Mouse (Mus musculus) forebrain, embryonic 13.5 days (tissue): ENCODE data around the gene Capn7. TPM values are rescaled to one million over a fixed set of nuclear protein-coding genes. Genes with fewer than 3 reads are reported as not detected.

Experiments used
- ATAC-seq: fragments of 200-750 bp; cut with Nextera tagmentation; 2 replicates; pipeline ENCODE4 v1.8.0; 2017
- H3K27ac ChIP-seq: fragments of 300-500 bp; sonication (generic); 2 replicates; pipeline ENCODE4 v1.5.1; 2015; ENCODE audit warnings: inconsistent platforms, mild to moderate bottlenecking, moderate library complexity
- H3K27me3 ChIP-seq: fragments of 300-500 bp; sonication (generic); 2 replicates; pipeline ENCODE4 v1.6.1; 2015; ENCODE audit warnings: mild to moderate bottlenecking, inconsistent platforms
- H3K36me3 ChIP-seq: fragments of 300-500 bp; sonication (generic); 2 replicates; pipeline ENCODE4 v1.6.1; 2015; ENCODE audit warnings: mild to moderate bottlenecking, inconsistent platforms; ENCODE audit not compliant: poor library complexity, severe bottlenecking
- H3K4me1 ChIP-seq: fragments of 300-500 bp; sonication (generic); 2 replicates; pipeline ENCODE4 v1.6.1; 2015; ENCODE audit warnings: inconsistent platforms
- H3K4me2 ChIP-seq: fragments of 300-500 bp; sonication (generic); 2 replicates; pipeline ENCODE4 v1.6.1; 2015; ENCODE audit warnings: inconsistent platforms, mild to moderate bottlenecking, moderate library complexity
- H3K4me3 ChIP-seq: fragments of 300-500 bp; sonication (generic); 2 replicates; pipeline ENCODE4 v1.5.1; 2015; ENCODE audit warnings: mild to moderate bottlenecking, inconsistent platforms
- H3K9ac ChIP-seq: fragments of 300-500 bp; sonication (generic); 2 replicates; pipeline ENCODE4 v1.6.1; 2015; ENCODE audit warnings: mild to moderate bottlenecking, inconsistent platforms
- H3K9me3 ChIP-seq: fragments of 300-500 bp; sonication (generic); replicated peaks from 2 replicates; pipeline ENCODE4 v1.6.1; 2016; ENCODE audit warnings: inconsistent platforms
- WGBS: fragments of 180-500 bp; shearing (Covaris S2); methylation state at CpG from one replicate; pipeline ENCODE4 v1.1.7; 2015; 5-methylcytosine and 5-hydroxymethylcytosine counted together
- polyA plus RNA-seq: library from polyadenylated mRNA; unstranded; fragments of >200 nt; fragmentation: Nextera tagmentation; extraction: Ambion mirVana; gene quantifications from 2 replicates; pipeline ENCODE4 v1.2.1, GENCODE M21; 2015

Capn7 gene
- polyA plus RNA-seq, result 44.2 and 48.7 TPM in 2 replicates

DNA sequence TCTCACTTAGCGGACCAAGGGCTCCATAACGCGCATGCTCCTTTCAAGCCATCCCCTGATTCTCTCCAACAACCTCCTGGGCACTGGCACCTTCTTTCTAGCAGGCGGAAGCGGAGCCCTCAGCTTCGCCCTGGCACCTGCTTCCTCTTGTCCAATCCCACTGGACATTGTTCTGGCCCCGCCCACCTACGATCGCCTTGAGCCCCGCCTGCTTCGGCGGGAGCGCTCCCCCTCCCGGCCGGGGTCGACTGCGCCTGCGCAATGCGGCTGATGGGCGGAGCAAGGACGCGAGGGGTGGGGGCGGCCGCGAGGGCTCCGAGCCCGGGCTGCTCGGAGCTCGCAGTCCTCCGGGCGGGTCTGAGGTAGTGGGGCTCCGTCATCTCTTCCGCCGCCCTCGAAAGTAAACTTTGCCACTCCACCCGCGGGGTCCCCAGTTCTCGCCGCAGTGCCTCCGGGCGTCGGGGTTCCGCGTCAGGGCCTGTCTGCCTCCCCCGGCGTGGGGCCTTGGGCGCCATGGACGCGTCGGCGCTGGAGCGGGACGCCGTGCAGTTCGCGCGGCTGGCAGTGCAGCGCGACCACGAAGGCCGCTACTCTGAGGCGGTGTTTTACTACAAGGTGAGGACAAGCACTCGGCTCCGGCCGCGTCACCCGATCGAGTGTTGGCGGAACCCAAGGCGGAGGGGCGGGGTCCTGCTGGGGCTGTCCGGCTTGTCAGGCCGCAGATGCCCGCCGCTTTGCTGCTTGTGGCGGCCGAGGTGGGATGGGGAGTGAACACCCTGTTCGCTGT, at the start of gene Capn7:
Gene Capn7, plus strand, starts transcription at position 270 of the 787 bp plus-strand sequence.
- Histone ChIP-seq H3K27ac (peak within 1 kb of the TSS; percentile 91), H3K4me3 (peak within 1 kb of the TSS; percentile 81), H3K4me2 (peak within 1 kb of the TSS; percentile 71), H3K4me1 (peaks cover 18% of the 10 kb centered on the region), H3K27me3 (no peaks in the 10 kb centered on the region), H3K36me3 (peaks cover 10% of the 10 kb centered on the region), H3K9me3 (no peaks in the 10 kb centered on the region), H3K9ac (peak within 1 kb of the TSS; percentile 94)
- under 1% methylated on average over 78 of the region's 78 CpGs for WGBS
- peak; percentile 97 for ATAC-seq

DNA sequence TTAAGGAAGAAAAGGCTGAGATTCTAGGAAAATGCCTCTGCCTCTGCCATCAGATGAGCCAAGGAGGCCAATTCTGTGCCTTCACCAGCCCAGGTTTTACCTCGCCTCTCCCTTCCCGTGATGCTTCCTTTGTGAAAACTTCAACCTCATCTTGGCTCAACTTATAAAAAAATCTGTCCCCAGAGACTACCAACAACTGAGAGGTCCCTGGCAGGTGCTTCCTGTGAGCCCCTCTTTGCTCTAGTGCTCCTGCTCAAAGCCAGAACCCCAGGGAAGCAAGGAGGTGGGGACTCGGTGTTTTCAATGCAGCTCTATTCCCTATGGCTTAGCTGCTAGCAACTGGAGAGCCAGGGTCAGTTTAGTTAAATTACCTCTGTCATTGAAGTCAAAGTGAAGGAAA, 23.2 kb upstream of the Capn7 start:
- H3K4me3 ChIP-seq, result no peak overlapping the region
- H3K4me2 ChIP-seq, result no peak overlapping the region
- no peaks in the 10 kb centered on the region for H3K36me3 ChIP-seq
- H3K27me3 ChIP-seq, result no peaks in the 10 kb centered on the region
- H3K27ac ChIP-seq, result no peak overlapping the region
- no peak for ATAC-seq
- no peaks in the 10 kb centered on the region for H3K9me3 ChIP-seq
- 48% methylated on average over 3 of the region's 3 CpGs for WGBS
- H3K9ac ChIP-seq, result no peak overlapping the region
- H3K4me1 ChIP-seq, result no peaks in the 10 kb centered on the region

DNA sequence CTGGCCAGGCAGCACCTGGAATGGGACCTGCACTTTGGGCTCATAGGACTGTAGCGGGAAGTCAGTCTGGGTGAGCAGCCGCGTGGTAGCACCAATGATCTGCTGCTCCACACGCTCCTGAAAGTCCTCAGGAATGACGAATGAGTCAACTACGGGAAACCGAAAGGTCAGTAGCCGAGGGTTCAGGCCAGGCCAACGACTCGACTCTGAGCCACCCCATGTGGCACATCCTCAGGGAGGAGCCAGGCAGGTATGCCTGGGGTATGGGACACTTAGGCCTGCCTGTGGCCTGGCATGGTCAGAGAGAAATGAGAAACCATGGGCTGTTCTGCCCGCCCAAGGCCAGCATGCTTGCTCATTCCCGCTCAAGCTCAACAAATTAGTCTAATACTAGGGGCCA, 19.8 kb upstream of the Capn7 start:
- no peaks in the 10 kb centered on the region for H3K9me3 ChIP-seq
- H3K27ac ChIP-seq, result no peak overlapping the region
- H3K27me3 ChIP-seq, result no peaks in the 10 kb centered on the region
- H3K4me3 ChIP-seq, result no peak overlapping the region
- H3K36me3 ChIP-seq, result no peaks in the 10 kb centered on the region
- ATAC-seq, result no peak
- WGBS, result 88% methylated on average over 12 of the region's 12 CpGs
- H3K4me2 ChIP-seq, result no peak overlapping the region
- no peak overlapping the region for H3K9ac ChIP-seq
- H3K4me1 ChIP-seq, result no peaks in the 10 kb centered on the region

DNA sequence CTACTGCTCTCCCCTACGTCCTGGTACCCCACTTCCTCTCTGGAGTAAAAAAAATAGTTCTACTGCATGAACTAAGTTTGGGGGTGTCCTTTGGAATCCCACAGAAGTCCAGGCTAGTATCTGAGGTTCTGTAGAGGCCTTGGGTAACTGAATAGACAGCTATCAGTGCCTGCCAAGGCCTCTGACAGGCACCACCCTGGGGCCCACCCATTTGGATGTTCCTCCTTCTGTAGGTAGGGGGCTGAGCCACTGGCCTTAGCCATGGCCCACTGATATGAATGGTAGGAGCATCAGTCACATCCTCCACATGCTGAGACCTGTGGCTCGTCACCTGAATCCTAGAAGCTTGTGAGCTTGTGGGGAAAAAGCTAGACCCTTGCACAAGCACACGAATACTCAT, 18.7 kb upstream of the Capn7 start:
- WGBS, result 80% methylated on average over 3 of the region's 3 CpGs

DNA sequence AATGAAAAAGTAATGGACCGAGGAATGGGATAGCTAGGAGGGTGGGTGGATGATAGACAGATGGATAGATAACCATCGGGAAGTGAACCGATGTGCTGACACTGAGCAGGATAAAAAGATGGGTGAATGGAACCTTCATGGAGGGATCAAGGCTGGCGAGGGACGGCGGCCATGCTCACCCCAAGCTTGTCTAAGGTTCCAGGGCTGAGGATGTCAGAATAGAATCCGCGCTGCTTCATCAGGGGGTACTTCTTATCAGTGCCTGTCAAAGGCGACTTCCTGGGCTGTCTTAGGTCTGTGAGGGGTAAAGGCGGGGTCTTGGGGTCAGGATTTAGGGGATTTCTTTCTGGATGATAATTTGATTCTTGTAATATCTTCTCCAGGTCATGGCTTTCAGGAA, 16.9 kb upstream of the Capn7 start:
- 87% methylated on average over 10 of the region's 10 CpGs for WGBS
- Histone ChIP-seq H3K27me3 (no peaks in the 10 kb centered on the region), H3K27ac (no peak overlapping the region), H3K9ac (no peak overlapping the region), H3K4me1 (0 out of 2 replicates have a peak, but pooled peaks cover 5% of the 10 kb centered on the region), H3K4me2 (no peak overlapping the region), H3K9me3 (no peaks in the 10 kb centered on the region), H3K36me3 (no peaks in the 10 kb centered on the region), H3K4me3 (no peak overlapping the region)
- no peak for ATAC-seq

More for the DNA sequence above, 18.7 kb upstream of the Capn7 start:
- no peak for ATAC-seq
- Histone ChIP-seq H3K27ac (no peak overlapping the region), H3K4me1 (no peaks in the 10 kb centered on the region), H3K9ac (no peak overlapping the region), H3K4me3 (no peak overlapping the region), H3K27me3 (no peaks in the 10 kb centered on the region), H3K36me3 (no peaks in the 10 kb centered on the region), H3K9me3 (no peaks in the 10 kb centered on the region), H3K4me2 (no peak overlapping the region)

DNA sequence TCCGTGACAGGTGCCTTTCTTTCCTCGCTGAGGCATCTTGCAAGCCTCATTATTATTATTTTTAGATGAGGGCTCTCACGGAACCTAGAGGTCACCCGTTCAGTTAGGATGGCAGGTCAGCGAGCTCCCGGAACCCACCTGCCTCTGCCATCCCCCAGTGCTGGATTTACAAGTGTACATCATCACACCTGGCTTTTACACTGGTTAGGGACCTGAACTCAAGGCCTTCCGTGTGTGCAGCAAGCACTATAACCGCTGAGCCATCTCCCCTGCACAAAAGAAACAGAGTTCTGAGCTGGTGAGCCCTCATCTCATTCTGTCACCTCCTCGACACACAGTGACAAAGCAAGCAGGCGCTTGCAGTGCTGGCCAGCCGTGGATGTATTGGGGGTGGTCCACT, 15.3 kb upstream of the Capn7 start:
- 86% methylated on average over 11 of the region's 11 CpGs for WGBS
- Histone ChIP-seq H3K9me3 (no peaks in the 10 kb centered on the region), H3K27me3 (no peaks in the 10 kb centered on the region), H3K27ac (no peak overlapping the region), H3K4me2 (no peak overlapping the region), H3K36me3 (no peaks in the 10 kb centered on the region), H3K4me1 (0 out of 2 replicates have a peak, but pooled peaks cover 5% of the 10 kb centered on the region), H3K9ac (no peak overlapping the region), H3K4me3 (no peak overlapping the region)
- no peak for ATAC-seq

DNA sequence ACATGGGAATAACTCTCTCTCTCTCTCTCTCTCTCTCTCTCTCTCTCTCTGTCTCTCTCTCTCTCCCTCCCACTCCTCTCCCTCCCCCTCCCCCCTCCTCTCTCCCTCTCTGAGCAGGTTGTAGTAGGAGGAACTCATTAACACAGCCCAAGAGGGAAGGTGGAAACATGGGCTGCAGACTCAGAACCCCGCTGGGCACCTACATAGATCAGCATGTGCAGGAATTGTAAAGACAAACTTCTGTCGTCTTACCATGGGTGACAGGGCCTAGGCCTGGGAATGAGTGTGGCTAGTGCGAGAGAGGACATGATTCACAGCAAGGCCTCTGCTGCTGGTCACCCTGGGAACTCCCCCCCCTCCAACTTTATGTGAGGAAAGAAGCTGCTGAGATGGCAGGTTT, 14.2 kb upstream of the Capn7 start:
- no peak for ATAC-seq
- 86% methylated on average over 3 of the region's 3 CpGs for WGBS

DNA sequence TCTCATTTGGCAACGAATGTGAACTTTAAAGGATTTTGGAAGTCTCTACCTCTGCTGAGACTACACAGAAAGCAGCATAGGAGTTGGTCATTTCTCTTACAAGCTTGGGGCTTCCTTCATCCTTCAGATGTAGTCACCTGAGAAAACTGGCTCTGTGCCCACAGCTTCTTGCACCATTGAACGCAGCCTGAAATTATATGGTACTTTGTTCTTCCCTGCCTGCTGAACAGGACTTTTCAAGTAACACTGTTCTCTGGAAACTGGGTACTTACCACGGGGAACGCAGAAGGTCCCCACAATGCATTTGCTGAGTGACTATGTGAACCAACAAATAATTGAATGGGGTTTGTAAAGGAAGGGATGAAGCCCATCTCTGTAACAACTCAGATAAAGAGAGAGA, 13.2 kb upstream of the Capn7 start:
- 81% methylated on average over 4 of the region's 4 CpGs for WGBS
- Histone ChIP-seq H3K9me3 (no peaks in the 10 kb centered on the region), H3K4me3 (peak overlapping the region; percentile 30; the same call in 1 of the 2 replicates), H3K4me2 (peak overlapping the region; percentile 59), H3K36me3 (no peaks in the 10 kb centered on the region), H3K27ac (no peak overlapping the region), H3K9ac (peak overlapping the region; percentile 39; the same call in 1 of the 2 replicates), H3K27me3 (no peaks in the 10 kb centered on the region), H3K4me1 (0 out of 2 replicates have a peak, but pooled peaks cover 5% of the 10 kb centered on the region)
- ATAC-seq, result no peak

More for the DNA sequence above, 14.2 kb upstream of the Capn7 start:
- Histone ChIP-seq H3K27ac (no peak overlapping the region), H3K4me3 (no peak overlapping the region), H3K4me1 (0 out of 2 replicates have a peak, but pooled peaks cover 5% of the 10 kb centered on the region), H3K9me3 (no peaks in the 10 kb centered on the region), H3K9ac (no peak overlapping the region), H3K27me3 (no peaks in the 10 kb centered on the region), H3K4me2 (no peak overlapping the region), H3K36me3 (no peaks in the 10 kb centered on the region)

DNA sequence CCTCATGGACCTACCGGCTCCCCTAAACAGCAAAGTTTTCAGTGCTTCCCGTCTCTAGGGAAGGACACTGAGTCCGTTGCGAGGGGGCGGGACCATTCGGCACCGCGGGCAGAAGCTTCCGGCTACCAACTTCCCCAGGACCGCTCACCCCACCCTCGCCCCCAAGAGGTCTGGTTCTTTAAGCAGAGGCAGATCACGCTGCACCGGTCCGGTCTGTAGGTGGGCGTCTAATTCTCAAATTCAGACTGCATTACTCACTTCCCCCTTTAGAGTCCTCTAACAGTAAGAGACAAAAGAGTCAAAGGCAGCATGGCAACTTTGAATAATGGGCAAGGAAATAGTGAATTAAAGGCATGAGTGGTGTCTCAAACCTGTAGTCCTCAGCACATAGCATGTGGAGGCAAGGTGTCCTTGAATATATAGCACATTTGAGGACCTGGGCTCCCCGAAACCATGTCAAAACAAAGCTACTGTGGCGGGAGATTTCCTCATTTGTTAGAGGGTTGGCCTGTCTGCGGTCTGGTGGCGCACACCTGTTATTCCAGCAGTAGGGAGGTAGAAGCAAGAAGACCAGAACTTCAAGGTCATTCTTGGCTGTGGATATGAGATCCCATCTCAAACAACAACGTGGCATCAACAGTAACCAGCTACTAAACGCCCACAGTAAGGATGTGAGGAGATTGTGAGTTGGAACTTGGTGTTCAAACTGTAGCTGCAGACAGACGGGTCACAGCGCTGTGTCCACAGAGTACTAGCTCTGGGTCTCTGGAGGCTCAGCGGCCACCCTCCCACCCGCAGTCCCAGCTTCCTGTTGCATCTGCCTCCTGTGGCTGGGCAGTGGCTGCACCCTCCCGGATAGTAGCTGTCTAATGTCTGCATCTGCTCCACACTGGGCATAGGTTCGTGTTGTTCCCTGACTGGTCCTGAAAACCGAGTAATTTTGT, 12.3 kb upstream of the Capn7 start, which contains the start of gene Dnah1:
Gene Dnah1, minus strand, starts transcription at position 48 of the 944 bp plus-strand sequence.
- Histone ChIP-seq H3K9ac (peak within 1 kb of the TSS; percentile 39; the same call in 1 of the 2 replicates), H3K27ac (no peak within 1 kb of the TSS)
- ATAC-seq, result no peak

DNA sequence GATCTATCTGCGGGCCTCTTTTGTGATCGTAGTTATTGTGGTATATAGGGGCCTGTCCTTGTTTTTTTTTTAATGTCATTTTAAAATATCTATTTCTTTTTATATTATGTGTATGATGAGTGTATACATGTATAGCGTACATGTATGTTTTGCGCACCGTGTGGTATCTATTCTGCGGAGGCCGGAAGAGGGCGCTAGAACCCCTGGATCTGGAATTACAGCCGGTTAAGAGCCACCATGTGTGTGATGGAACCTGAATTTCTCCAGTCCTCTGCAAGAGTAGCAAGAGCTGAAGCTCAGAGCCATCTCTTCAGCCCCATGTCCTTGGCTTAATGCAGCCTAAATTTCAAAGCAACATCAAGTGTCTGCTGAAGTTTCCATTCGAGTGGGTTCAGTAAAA, 11.6 kb upstream of the Capn7 start:
- Histone ChIP-seq H3K36me3 (no peaks in the 10 kb centered on the region), H3K27ac (no peak overlapping the region), H3K27me3 (0 out of 2 replicates have a peak, but pooled peaks cover 4% of the 10 kb centered on the region), H3K9me3 (no peaks in the 10 kb centered on the region), H3K4me2 (no peak overlapping the region), H3K4me3 (no peak overlapping the region), H3K9ac (no peak overlapping the region), H3K4me1 (0 out of 2 replicates have a peak, but pooled peaks cover 5% of the 10 kb centered on the region)
- ATAC-seq, result no peak
- 73% methylated on average over 10 of the region's 10 CpGs for WGBS

More for the DNA sequence above, 12.3 kb upstream of the Capn7 start, which contains the start of gene Dnah1:
- H3K4me3 ChIP-seq, result peak within 1 kb of the TSS; percentile 30
- 0 out of 2 replicates have a peak, but pooled peaks cover 5% of the 10 kb centered on the region for H3K4me1 ChIP-seq
- H3K36me3 ChIP-seq, result no peaks in the 10 kb centered on the region
- 33% methylated on average over 28 of the region's 28 CpGs for WGBS
- peak within 1 kb of the TSS; percentile 59 for H3K4me2 ChIP-seq
- H3K27me3 ChIP-seq, result no peaks in the 10 kb centered on the region
- H3K9me3 ChIP-seq, result no peaks in the 10 kb centered on the region

DNA sequence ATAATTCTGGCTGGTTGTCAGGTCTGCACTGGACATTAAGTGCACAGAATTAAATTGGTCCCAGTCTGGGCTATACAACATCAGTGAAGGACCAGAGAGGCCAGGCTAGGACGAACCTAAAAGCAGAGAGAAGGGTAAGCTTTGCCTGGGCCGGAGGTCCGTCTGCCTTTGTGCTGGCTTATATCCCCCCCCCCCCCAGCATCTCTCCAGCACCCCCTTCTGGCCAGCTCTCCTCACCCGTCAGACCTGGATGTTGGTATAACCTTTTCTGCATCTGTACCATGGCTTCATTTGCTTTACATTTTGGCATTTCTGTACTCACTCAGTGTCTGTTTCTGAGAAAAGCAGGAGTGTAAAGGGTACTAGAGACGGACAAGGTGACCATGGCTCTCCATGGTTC, 10.9 kb upstream of the Capn7 start:
- Histone ChIP-seq H3K27me3 (peaks cover 5% of the 10 kb centered on the region; the same call in 1 of the 2 replicates), H3K9ac (no peak overlapping the region), H3K27ac (no peak overlapping the region), H3K36me3 (no peaks in the 10 kb centered on the region), H3K9me3 (no peaks in the 10 kb centered on the region), H3K4me2 (no peak overlapping the region), H3K4me3 (no peak overlapping the region), H3K4me1 (0 out of 2 replicates have a peak, but pooled peaks cover 5% of the 10 kb centered on the region)
- WGBS, result 45% methylated on average over 5 of the region's 5 CpGs
- no peak for ATAC-seq
